In genomic region chr4:44234004-44234866, GRCm38 (mm10) we compare ENCODE assay signal across 8 mouse cellular contexts. TPM values are rescaled to one million over a fixed set of nuclear protein-coding genes. Genes with fewer than 3 reads are reported as not detected.
DNase-seq lines count a peak whose midpoint lies in the region; ATAC-seq lines count a peak whose summit lies in the region.

No protein-coding gene starts in this region.

- peak overlapping the region; percentile 73 for H3K4me3 ChIP-seq in intestine, embryonic 14.5 days (ENCODE audit: low read depth, low read length)

- peak; percentile 89 for DNase-seq in adrenal gland, adult 8-10 months
- peak; percentile 78 for DNase-seq in embryo, embryonic 11.5 days (ENCODE audit: low read depth, low spot score)
- DNase-seq in gastrocnemius, postnatal 25 days = peak; percentile 97
- peak; percentile 91 for DNase-seq in intestine, embryonic 14.5 days (ENCODE audit: low spot score)
- peak; percentile 74 to 95 for DNase-seq in left cerebral cortex, postnatal 10 days (ENCODE audit: extremely low spot score in 1 of 2, low spot score in 2 of 2)
- peak; percentile 84 for DNase-seq in right cerebral cortex, postnatal 14 days
- peak; percentile 87 to 91 for DNase-seq in urinary bladder, postnatal 4 days (ENCODE audit: low spot score in 2 of 2)

- WGBS in intestine, embryonic 14.5 days = under 1% methylated on average over 35 of the region's 62 CpGs

- H3K27ac ChIP-seq in intestine, embryonic 14.5 days (ENCODE audit: low read depth) = peak overlapping the region; percentile 93

- peak overlapping the region; percentile 73 for H3K4me2 ChIP-seq in intestine, embryonic 14.5 days (ENCODE audit: low read length)

- H3K27me3 ChIP-seq in intestine, embryonic 14.5 days (replicated peaks; ENCODE audit: control insufficient read depth, insufficient read depth, low read length) = no peaks in the 10 kb centered on the region

- no peaks in the 10 kb centered on the region for H3K36me3 ChIP-seq in intestine, embryonic 14.5 days (ENCODE audit: control insufficient read depth, insufficient read depth, low read length)

- H3K4me1 ChIP-seq in intestine, embryonic 14.5 days (replicated peaks; ENCODE audit: control insufficient read depth, insufficient read depth, low read length) = peaks cover 17% of the 10 kb centered on the region

- intact Hi-C loops in left cerebral cortex, postnatal 10 days (cut with DNase I) = no loop called here

- H3K9ac ChIP-seq in intestine, embryonic 14.5 days (ENCODE audit: low read length) = peak overlapping the region; percentile 81

- H3K9me3 ChIP-seq in intestine, embryonic 14.5 days (ENCODE audit: control insufficient read depth, low read length) = no peaks in the 10 kb centered on the region

- ATAC-seq in intestine, embryonic 14.5 days (replicated peaks; ENCODE audit: low FRiP score, low TSS enrichment, low read depth) = peak; percentile 98
- ATAC-seq in megakaryocyte progenitor cell, adult 5-6 weeks (replicated peaks; ENCODE audit: poor library complexity) = peak; percentile 86

RNA-seq across cellular contexts. Expression of gene Rnf38, which starts 0.6 kb away (rescaled TPM):
- total RNA-seq in adrenal gland, adult 8-10 months (2022) = 10 to 100 TPM; 34.0 to 51.1 (median 40.4) TPM
- total RNA-seq in gastrocnemius, postnatal 25 days (2021) = 10 to 100 TPM; 10.8 to 16.3 TPM
- 26.2 and 31.0 TPM in 2 replicates for polyA plus RNA-seq in intestine, embryonic 14.5 days (2014; fragmentation: Nextera tagmentation; extraction: Ambion mirVana)
- total RNA-seq in left cerebral cortex, postnatal 10 days (2021) = 10 to 100 TPM; 64.9 to 80.8 TPM
- 117 and 142 TPM in 2 replicates for total RNA-seq in megakaryocyte progenitor cell, adult 5-6 weeks (2015)
- 34.8 and 47.5 TPM in 2 replicates for total RNA-seq in megakaryocyte progenitor cell, adult 5-6 weeks (2017)

Comparison
In these comparisons a context has a peak if more than half of its experiments do, and no peak if none do; other contexts are left out.
1. Peak in every context shown above with its lines: DNase-seq, ATAC-seq, H3K4me3 ChIP-seq and H3K27ac ChIP-seq.